Mouse (Mus musculus): ENCODE measurements at regions not wholly inside any gene's neighbourhood (a gene's known extent, or its start where the extent isn't known, plus 50 kb on each side); places are given as distances from the start of the nearest gene placed in this dataset.

GRCm38 (mm10) chr15:38594747-38595146 is 1169.4 kb downstream of the 4930447A16Rik start:
- H3K36me3 ChIP-seq (ENCODE audit: control insufficient read depth, insufficient read depth, low read length, poor library complexity, severe bottlenecking), result no peaks in the 10 kb centered on the region
- H3K27me3 ChIP-seq (ENCODE audit: control insufficient read depth, insufficient read depth, low read length, poor library complexity, severe bottlenecking), result no peaks in the 10 kb centered on the region
- DNase-seq (ENCODE audit: low read depth, low spot score), result no peak

- DNase-seq (ENCODE audit: low read depth, low spot score), result no peak
- H3K27me3 ChIP-seq (ENCODE audit: control insufficient read depth, insufficient read depth, low read length, poor library complexity, severe bottlenecking), result no peaks in the 10 kb centered on the region
- no peaks in the 10 kb centered on the region for H3K36me3 ChIP-seq (ENCODE audit: control insufficient read depth, insufficient read depth, low read length, poor library complexity, severe bottlenecking)
Observed at GRCm38 (mm10) chr15:38595820-38596219, 1170.5 kb downstream of the 4930447A16Rik start.

- Histone ChIP-seq H3K27me3 (ENCODE audit: control insufficient read depth, insufficient read depth, low read length, poor library complexity, severe bottlenecking) (no peaks in the 10 kb centered on the region), H3K36me3 (ENCODE audit: control insufficient read depth, insufficient read depth, low read length, poor library complexity, severe bottlenecking) (no peaks in the 10 kb centered on the region)
- no peak for DNase-seq (ENCODE audit: low read depth, low spot score)
Observed at GRCm38 (mm10) chr15:38597458-38597857, 1172.1 kb downstream of the 4930447A16Rik start.

GRCm38 (mm10) chr15:38601436-38601835 is 1176.1 kb downstream of the 4930447A16Rik start:
- Histone ChIP-seq H3K36me3 (ENCODE audit: control insufficient read depth, insufficient read depth, low read length, poor library complexity, severe bottlenecking) (no peaks in the 10 kb centered on the region), H3K27me3 (ENCODE audit: control insufficient read depth, insufficient read depth, low read length, poor library complexity, severe bottlenecking) (no peaks in the 10 kb centered on the region)
- DNase-seq (ENCODE audit: low read depth, low spot score), result peak; percentile 37

- H3K36me3 ChIP-seq (ENCODE audit: control insufficient read depth, insufficient read depth, low read length, poor library complexity, severe bottlenecking), result no peaks in the 10 kb centered on the region
- DNase-seq (ENCODE audit: low read depth, low spot score), result peak; percentile 73
- H3K27me3 ChIP-seq (ENCODE audit: control insufficient read depth, insufficient read depth, low read length, poor library complexity, severe bottlenecking), result no peaks in the 10 kb centered on the region
Observed at GRCm38 (mm10) chr15:38602187-38602870, 1177.0 kb downstream of the 4930447A16Rik start.

- Histone ChIP-seq H3K36me3 (ENCODE audit: control insufficient read depth, insufficient read depth, low read length, poor library complexity, severe bottlenecking) (no peaks in the 10 kb centered on the region), H3K27me3 (ENCODE audit: control insufficient read depth, insufficient read depth, low read length, poor library complexity, severe bottlenecking) (no peaks in the 10 kb centered on the region)
- no peak for DNase-seq (ENCODE audit: low read depth, low spot score)
Observed at GRCm38 (mm10) chr15:38603918-38604317, 1178.6 kb downstream of the 4930447A16Rik start.

GRCm38 (mm10) chr15:38607368-38607767 is 1182.0 kb downstream of the 4930447A16Rik start:
- peak; percentile 79 for DNase-seq (ENCODE audit: low read depth, low spot score)
- no peaks in the 10 kb centered on the region for H3K36me3 ChIP-seq (ENCODE audit: control insufficient read depth, insufficient read depth, low read length, poor library complexity, severe bottlenecking)
- no peaks in the 10 kb centered on the region for H3K27me3 ChIP-seq (ENCODE audit: control insufficient read depth, insufficient read depth, low read length, poor library complexity, severe bottlenecking)

GRCm38 (mm10) chr15:38608207-38608870 is 1183.0 kb downstream of the 4930447A16Rik start:
- H3K27me3 ChIP-seq (ENCODE audit: control insufficient read depth, insufficient read depth, low read length, poor library complexity, severe bottlenecking), result no peaks in the 10 kb centered on the region
- DNase-seq (ENCODE audit: low read depth, low spot score), result no peak
- no peaks in the 10 kb centered on the region for H3K36me3 ChIP-seq (ENCODE audit: control insufficient read depth, insufficient read depth, low read length, poor library complexity, severe bottlenecking)

- no peak for DNase-seq (ENCODE audit: low read depth, low spot score)
- no peaks in the 10 kb centered on the region for H3K36me3 ChIP-seq (ENCODE audit: control insufficient read depth, insufficient read depth, low read length, poor library complexity, severe bottlenecking)
- no peaks in the 10 kb centered on the region for H3K27me3 ChIP-seq (ENCODE audit: control insufficient read depth, insufficient read depth, low read length, poor library complexity, severe bottlenecking)
Observed at GRCm38 (mm10) chr15:38609522-38609921, 1184.2 kb downstream of the 4930447A16Rik start.

All from splenic B cell, adult 2 months (primary cell).